Mouse (Mus musculus): ENCODE measurements around the gene Ntpcr. TPM values are rescaled to one million over a fixed set of nuclear protein-coding genes. Genes with fewer than 3 reads are reported as not detected.

Ntpcr gene
- polyA plus RNA-seq (2012; ENCODE audit: low replicate concordance) = 12.6 and 14.4 TPM in 2 replicates

GRCm38 (mm10) chr8:125729746-125730145 lies at the start of gene Ntpcr:
Gene Ntpcr (plus strand): TSS chr8:125729963.

Other genes starting within 250 kb of the Ntpcr start
- gene Sipa1l2, start 160.2 kb upstream of the Ntpcr start, polyA plus RNA-seq (2012; ENCODE audit: low replicate concordance) = 6.2 and 7.4 TPM in 2 replicates
- gene Map10, start 60.1 kb upstream of the Ntpcr start, polyA plus RNA-seq (2012; ENCODE audit: low replicate concordance) = 0.81 and 1.8 TPM in 2 replicates
- gene Pcnx2, start 168.4 kb downstream of the Ntpcr start, polyA plus RNA-seq (2012; ENCODE audit: low replicate concordance) = 0.10 TPM in 1 of 2 replicates, not detected in the other
- not detected in 2 replicates for gene Map3k21, start 180.5 kb downstream of the Ntpcr start, polyA plus RNA-seq (2012; ENCODE audit: low replicate concordance)

All from hematopoietic multipotent progenitor cell, adult 10-12 weeks (in vitro differentiated cells).